Mouse (Mus musculus): ENCODE measurements around the gene Btnl10.
A peak's percentile ranks its signal among the peaks of the same experiment; 100 is the strongest.

Btnl10 gene

DNA sequence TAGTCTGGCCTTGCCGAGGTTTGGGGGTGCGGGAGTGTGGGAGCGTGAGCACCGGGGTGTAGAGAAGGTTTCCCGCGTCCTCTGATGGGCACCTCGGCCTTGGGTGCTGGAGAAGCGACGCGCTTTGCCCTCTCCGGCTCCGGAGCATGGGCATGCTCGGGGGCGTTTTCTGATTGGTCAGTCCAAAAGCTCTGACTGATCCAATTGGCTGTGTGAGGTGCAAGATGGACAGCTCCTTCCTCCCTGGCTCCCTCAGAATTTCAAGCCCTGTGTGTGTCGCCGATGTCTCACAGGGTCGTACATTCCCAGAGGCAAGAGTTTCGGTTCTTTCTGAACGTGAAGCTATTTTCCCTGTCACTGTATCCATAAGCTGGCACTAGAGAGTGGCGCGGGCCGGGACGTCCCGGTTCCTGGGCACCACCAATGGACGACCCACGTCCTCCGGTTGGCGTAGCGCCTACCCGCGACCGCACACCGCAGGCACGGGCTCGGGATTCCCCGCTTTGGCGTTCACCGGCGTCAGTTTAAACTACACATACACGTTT, 42.3 kb downstream of the Btnl10 start:
- peak; percentile 83 for DNase-seq (ENCODE audit: low spot score)

DNA sequence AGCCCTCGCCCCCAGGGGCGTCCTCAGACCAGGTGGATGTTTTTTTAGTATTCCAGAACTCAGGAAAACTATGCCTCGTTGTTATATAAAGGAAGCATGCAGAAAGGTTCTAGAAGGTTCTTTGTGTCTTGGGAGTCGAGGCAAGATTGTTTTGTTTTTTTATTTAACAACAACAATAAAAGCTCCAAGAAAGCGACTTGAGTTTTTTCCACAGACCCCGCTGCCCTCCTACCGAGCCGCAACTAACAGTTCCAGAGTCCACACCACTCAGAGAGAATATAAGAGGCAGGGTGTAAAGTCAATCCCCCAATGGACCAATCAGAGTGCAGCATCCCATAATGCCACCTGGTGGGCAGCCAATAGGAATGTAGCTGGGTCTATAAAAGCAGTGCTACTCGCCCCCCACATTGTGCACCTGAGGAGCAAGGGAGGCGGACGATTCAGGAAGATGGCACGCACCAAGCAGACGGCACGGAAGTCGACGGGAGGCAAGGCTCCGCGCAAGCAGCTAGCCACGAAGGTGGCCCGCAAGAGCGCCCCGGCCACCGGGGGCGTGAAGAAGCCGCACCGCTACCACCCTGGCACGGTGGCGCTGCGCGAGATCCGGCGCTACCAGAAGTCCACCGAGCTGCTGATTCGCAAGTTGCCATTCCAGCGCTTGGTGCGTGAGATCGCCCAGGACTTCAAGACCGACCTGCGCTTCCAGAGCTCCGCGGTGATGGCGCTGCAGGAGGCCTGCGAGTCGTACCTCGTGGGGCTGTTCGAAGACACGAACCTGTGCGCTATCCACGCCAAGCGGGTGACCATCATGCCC, 43.9 kb downstream of the Btnl10 start:
- DNase-seq (ENCODE audit: low spot score), result no peak

DNA sequence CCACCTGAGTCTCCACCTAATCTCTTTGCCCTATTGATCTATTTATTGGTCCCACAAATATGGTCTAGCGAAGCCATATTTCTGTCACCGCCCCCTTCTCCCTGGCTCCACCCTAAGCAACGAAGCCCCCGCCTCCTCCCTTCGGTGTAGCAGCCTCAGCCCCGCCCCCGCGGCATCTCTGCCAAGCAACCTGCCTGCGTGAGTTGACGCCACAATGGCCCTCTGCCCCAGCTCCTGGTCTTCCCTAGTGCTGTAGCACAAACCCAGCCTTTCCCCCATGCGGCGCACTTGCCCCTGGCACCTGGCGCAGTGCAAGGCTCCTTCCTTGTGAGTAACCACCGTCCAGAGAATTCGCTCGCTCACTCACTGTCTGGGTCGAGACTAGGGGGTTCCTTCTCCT, 45.8 kb downstream of the Btnl10 start:
- peak; percentile 37 for DNase-seq (ENCODE audit: low spot score)

DNA sequence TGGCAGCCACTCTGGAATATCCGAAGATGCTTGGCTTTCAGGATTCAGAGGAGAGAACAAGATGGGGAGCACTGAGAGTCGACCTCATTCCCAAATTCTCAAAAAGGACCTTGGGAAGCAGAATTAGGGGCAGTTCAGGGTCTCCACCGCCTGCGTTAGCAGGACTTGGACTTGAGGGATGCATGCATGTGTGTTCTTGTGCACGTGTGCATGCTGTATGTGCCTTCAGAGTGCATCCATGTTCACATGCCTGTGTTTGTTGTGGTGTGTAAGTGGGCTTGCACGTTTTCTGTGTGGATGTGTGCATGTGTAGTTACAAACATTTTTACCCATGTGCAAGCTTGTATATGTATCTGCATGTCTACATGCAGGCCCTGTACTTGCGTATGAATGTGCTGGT, 46.5 kb downstream of the Btnl10 start:
- DNase-seq (ENCODE audit: low spot score), result no peak

DNA sequence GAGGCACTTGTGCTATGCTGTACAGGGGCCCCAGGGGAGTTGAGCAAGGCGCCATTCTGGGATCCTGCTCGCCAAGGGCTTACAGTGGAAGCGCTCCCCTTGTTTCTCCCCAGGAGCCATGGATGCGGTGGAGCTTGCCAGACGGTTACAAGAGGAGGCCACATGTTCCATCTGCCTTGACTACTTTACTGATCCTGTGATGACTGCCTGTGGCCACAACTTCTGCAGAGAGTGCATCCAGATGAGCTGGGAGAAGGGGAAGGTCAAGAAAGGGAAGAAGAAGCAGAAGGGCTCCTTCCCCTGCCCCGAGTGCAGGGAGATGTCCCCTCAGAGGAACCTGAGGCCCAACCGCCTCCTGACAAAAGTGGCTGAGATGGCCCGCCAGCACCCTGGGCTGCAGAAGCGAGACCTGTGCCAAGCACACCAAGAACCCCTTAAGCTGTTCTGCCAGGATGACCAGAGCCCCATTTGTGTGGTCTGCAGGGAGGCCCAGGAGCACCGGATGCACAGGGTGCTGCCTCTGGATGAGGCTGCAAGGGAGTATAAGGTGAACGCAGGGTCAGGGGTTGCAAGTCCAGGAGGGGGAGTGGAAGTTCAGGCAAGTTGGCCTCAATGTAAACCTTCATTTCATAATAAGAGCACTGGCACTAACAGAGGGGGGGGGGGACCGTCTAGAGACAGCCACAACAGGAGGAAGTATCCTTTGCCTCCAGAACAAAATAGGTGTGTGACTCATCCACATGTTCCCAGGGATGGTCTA, 47.5 kb downstream of the Btnl10 start:
- DNase-seq (ENCODE audit: low spot score), result no peak

DNA sequence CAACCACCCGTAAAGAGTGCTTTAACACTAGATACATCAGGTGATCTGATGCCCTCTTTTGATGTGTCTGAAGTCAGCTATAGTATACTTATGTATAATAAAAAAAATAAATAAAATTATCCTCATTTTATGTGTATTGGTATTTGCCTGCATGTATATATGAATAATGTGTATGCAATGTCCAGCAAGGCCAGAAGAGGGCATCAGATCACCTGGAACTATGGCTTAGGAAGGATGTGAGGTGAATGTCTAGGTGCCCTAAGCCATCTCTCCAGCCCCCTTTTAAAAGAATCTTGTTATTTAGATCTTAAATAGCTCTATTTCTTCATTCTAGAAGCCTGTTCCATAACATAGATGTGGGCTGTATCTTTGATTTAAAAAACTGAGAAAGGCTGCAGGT, 49.6 kb downstream of the Btnl10 start:
- peak; percentile 39 for DNase-seq (ENCODE audit: low spot score)

DNA sequence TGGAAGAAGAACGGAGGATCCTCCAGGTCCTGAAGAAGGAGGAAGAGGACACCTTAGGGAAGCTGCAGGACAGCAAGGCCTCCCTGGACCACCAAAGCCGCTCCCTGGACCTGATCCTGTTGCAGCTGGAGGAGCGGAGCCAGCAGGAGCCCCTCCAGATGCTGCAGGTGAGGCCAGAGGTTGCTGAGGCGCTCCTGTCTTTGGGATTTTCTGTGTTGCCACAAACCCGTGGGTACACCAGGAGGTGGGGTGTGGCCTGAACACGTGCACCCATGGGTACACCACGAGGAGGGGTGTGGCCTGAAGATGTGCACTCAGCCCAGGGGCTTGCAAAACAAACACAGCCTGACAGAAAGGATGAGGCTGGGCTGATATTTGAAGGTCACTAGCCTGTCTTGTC, 50.8 kb downstream of the Btnl10 start:
- DNase-seq (ENCODE audit: low spot score), result no peak

DNA sequence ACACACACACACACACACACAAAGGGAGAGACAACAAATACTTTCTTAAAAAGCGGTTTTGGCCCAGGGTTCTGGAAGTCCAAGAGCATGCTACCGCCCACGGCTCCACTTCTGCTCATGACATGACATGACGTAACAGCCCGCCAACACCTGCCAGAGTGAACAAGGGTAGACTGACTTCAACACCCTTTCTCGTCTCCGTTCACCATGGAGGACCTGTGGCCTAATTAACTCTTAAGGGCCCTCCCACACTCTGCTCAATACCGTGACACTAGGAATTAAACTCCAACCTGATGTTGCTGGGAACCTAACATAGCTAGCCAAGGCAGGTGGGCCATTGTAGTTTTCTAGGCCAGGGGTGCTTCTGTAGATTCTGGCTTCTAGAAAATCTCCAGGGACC, 51.3 kb downstream of the Btnl10 start:
- no peak for DNase-seq (ENCODE audit: low spot score)

DNA sequence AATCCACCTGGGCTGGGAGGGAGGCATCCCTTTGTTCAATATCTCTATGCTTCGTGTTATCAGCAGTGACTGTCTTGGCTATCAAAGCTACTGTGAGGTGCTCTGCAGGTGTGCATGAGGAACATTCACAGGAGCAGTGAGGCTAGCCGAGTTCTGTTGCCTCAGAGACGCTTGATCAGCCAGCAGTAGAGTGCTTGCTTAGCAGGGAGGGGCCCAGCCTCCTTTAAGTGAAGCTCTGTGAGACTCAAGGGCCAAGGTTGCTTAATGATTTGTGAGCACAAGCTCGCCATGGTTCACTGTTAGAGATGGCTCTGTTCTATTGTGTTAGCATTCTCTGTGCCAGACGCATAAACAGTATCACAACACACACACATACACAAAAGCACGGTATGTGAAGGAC, 52.0 kb downstream of the Btnl10 start:
- DNase-seq (ENCODE audit: low spot score), result no peak

DNA sequence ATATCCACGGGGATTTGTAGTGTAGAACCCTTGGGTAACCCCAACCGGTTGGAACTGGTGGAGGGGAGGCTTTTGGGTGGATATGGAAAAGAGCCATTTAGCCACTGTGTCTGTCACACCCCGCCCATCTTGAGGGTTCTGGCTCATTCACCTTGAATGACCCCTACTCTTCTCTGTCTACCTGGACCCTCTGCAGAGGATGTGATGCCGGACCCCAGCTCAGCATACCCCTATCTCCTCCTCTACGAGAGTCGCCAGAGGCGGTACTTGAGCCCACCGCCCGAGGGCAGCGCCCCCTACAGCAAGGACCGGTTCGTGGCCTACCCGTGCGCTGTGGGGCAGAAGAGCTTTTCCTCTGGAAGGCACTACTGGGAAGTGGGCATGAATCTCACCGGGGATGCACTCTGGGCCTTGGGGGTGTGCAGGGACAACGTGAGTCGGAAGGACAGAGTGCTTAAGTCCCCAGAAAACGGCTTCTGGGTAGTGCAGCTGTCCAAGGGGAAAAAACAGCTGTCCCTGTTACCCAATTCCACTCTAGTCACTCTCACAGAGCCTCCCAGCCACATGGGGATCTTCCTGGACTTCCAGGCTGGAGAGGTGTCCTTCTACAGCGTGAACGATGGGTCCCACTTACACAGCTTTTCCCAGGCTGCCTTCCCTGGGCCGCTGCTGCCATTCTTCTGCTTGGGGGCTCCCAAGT, 53.3 kb downstream of the Btnl10 start:
- no peak for DNase-seq (ENCODE audit: low spot score)

DNA sequence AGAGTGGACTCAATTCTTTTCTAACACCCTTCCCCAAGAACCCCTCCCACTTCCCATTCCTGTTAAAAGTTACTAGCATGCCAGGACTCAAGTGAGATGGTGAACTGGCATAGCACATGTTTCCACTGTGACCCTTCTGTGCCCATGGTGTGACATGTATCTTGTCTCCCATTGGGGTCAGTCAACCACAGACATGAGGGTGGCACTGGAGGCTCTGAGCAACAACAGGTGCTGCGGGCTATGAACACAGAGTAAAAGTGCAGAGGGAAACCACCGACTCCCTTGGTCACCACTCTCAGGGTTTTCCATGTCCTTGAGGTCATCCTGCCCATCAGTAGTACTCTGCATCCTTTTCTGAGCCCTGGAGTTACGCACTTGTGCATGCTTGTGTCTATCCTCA, 54.1 kb downstream of the Btnl10 start:
- DNase-seq (ENCODE audit: low spot score), result no peak

DNA sequence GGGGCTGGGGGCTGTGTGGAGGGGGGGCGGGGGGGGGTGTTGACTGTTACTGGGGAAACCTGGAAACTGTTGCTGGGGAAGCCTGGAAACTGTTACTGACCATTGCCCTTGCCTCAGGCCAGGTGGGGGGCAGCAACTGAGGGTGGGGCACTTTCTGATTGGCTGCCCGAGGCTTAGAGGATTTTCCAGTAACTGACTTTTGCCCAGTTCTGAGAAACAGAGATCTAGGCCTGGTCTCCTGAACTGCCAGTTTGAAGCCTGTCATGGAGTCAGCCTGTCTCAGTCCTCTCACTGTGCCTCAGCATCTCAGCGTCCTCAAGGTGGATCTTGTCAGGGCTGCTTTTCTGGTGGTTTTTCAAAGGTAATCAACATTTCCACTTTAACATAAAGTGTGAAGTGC, 56.7 kb downstream of the Btnl10 start:
- DNase-seq (ENCODE audit: low spot score), result no peak

Measured in retina, embryonic 14.5 days (tissue).